Mouse (Mus musculus) heart, postnatal 10 days (tissue): ENCODE results near the gene Syn2. TPM values are rescaled to one million over a fixed set of nuclear protein-coding genes. Genes with fewer than 3 reads are reported as not detected.

Experiments
- microRNA-seq, 2 experiments: library from miRNA; unstranded; fragments of <30 nt; microRNA quantifications; one replicate each; pipeline ENCODE4 v1.2.0; 2022
- total RNA-seq, 2 experiments: library from RNA; stranded (reverse); gene quantifications; 2 replicates each; pipeline ENCODE4 v1.2.3; 2021

The Syn2 gene
- total RNA-seq, 2 experiments from 2014 or later, result 4.7 to 4.8 TPM

Small RNA genes within 50 kb of the gene (microRNA-seq; reads per million reads assigned to microRNA genes)
- 0 reads per million in 2 experiments for gene Gm24767

Other genes with a start within 250 kb of the Syn2 start
- gene Vgll4, start 164.9 kb upstream of the Syn2 start, total RNA-seq, result 10 to 100 TPM; 35.9 to 42.5 TPM
- 10 to 100 TPM; 18.1 to 19.5 TPM for gene Tamm41, start 97.0 kb upstream of the Syn2 start, total RNA-seq
- gene Gm17482, start 92.4 kb downstream of the Syn2 start, total RNA-seq, result not detected
- 10 to 100 TPM in 1 of 2 experiments, 1 to 10 TPM in 1; 3.8 to 28.3 TPM for gene Timp4, start 117.3 kb downstream of the Syn2 start, total RNA-seq
- gene Pparg, start 226.0 kb downstream of the Syn2 start, total RNA-seq, result 10 to 100 TPM; 13.9 to 32.2 TPM